Mouse (Mus musculus): ENCODE results near the gene Lrp1.

DNA sequence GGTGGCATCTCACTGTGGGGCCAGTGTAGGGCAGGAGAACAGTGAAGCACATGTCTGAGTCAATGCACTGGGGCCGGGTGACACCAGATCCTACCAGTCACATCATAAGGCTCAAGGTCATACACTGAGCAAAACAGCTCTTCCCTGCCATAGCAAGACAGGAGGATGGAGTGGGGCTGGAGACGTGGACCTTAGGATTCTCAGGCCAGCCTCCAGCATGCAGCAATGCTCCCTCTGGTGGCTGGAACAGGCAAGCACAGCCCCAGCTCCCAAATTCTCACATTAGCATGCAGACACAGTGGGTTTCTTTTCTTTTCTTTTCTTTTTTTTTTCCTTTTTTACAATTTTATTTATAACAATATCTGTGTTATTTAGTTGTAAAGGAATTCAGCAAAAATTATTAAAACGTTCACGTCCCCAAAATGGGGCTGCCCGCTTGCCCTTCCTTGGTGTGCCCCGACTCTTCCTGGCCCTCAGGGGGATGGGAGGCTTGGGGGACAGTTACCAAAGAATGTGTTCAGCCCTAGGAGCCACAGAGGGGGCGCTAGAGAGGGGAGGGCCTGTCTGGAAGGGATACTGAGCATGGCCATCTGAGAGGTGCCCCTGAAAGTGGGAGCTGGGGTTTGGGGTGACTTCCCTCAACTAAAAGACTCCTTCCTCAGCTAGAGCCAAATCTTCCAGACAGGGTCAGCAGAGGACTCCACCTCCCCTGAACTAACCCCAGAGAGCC, 82.9 kb downstream of the Lrp1 start:
- TF ChIP-seq EP300 (IDR thresholded peaks at IDR 0.05; ENCODE audit: low read depth in 1 of 2, low read length in 2 of 2), result no peak
- no peak for TF ChIP-seq MXI1 (IDR thresholded peaks at IDR 0.05; ENCODE audit: low read depth, low read length)
- TF ChIP-seq POLR2A (IDR thresholded peaks at IDR 0.05; ENCODE audit: control insufficient read depth in 1 of 2, insufficient read depth in 1 of 2, low read depth in 1 of 2, low read length in 2 of 2, poor library complexity in 1 of 2), result no peak
- TF ChIP-seq MAX (IDR thresholded peaks at IDR 0.05; ENCODE audit: low read length), result no peak

Measured in MEL (cell line).